Mouse (Mus musculus) liver, adult (tissue): ENCODE measurements around the gene Ankrd55.

Source experiments
- GATA4 ChIP-seq: IDR thresholded peaks from 2 replicates; pipeline ENCODE4 v1.6.1; 2014; ENCODE audit warnings: mild to moderate bottlenecking, low read length; ENCODE audit not compliant: insufficient replicate concordance

Ankrd55 gene

DNA sequence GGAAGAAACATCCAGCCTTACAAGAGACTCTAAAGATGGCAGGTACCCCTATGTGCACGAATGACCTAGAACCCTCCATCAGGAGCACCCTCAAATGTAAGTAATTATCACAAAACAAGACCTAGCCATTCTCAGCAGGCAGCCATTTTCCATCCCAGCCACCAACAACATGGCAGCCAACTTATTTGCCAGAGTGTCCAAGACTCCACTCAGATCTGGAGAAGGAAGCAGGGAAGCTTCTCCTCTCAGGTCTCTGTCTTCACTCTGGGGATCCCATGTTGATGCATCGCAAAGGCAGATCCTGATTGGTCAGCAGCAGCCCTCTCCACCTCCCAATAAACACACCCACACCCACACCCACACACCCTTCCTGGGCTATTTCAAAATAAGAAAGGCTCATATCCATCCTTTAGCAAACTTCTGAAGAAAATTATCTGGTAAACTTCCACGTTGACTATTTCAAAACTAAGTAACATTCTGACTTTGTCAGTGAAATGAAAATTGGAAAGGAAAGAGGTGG, 119.0 kb downstream of the Ankrd55 start:
- no peak for TF ChIP-seq GATA4

DNA sequence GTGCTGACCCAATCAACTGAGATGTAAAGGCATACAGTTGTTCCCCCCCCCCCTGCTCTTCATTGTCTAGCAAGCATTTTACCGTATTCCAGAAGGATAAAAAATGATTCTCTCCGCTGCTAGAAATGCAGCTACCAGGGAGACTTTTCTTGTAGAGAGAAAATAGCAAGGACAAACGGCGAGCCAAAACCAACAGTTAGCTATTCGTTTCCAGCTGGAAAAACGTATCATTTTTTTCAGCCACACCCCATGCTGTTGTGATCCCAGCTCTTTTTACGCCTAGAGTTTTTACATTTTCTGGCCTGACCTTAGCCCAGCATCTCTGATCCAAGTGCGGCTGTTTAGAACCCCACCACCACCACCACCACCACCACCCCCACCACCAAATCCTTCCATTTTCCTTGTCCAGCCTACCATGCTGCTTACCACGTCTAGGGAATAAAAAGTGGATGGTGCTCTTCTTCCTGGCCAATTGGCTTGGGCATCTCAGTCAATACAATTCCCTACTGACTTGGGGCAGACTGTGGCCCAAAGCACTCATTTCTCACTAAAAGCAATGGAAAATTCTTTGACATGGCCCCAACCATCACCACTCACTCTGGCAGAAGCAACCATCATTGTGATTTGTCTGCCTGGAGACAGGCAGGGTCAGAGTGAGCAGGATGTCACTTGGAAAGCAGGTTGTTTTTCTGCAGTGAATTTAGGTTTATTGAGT, 119.7 kb downstream of the Ankrd55 start:
- no peak for TF ChIP-seq GATA4

DNA sequence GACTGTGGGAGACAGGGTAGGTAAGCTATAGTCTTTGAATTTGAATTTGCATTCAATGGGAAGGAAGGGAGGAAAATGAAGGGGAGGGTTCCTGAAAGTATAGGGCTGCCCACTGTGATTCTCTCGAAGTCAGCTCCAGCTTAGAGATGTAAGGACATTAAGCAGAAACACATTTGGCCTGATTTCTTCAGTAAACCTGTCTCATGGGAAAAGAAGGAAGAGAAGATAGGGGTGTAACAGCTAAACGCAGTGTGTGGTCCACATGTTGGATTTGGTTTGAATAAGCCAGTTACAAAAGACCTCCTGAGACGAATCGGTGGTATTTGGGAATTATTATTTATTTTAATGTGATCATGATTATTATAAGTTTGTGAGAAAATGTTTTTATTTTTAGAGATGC, 120.5 kb downstream of the Ankrd55 start:
- TF ChIP-seq GATA4, result no peak

DNA sequence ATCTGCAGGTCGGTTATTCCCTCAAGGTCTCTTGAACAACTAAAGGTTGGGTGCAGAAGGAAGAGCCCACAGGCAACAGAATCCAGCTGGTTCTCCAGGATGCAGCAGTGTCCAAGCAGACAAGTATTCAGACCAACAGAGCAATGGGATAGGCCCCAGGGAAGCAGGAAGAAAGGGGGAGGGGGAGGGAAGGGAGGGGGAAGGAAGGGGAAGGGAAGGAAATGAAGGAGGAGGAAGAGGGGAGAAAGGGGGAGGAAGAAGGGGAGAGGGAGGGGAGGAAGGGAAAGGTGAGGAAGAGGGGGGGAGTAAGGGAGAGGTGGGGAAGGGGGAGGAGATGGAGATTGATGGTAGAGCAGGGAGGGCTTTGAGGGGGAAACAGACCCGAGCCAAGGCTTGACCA, 121.1 kb downstream of the Ankrd55 start:
- TF ChIP-seq GATA4, result no peak

DNA sequence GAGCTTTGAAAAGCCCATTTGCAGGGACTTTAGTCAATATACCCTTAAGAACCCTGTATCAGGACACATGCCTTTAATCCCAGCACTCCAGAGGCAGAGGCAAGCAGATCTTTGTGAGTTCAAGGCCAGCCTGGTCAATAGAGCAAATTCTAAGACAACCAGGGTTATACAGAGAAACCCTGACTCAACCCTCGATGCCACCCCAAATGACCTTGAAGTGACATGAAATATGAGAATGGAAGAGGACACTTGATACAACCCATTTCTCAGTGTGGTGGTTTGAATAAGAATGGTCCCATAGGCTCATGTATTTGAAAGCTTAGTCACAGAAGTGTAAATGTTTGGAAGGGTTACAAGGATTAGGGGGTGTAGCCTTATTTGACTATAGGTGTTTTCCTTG, 121.6 kb downstream of the Ankrd55 start:
- TF ChIP-seq GATA4, result no peak

DNA sequence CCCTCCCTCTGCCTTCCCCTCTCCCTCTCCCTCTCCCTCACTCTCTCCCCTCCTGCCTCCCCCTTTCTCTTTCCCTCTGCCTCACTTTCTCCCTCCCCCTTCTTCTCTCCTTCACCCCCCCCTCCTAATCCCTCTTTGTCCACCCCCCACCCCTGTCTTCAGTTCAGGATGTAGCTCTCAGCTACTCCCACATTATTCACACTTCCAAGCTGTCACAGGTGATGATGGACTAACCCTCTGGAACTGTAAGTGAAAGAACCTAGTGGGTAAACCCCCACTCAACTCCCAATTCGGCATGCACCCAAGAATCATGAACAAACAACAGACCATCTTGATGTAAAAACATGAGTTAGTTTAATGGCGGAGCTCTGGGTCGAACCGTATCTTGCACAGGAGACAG, 122.2 kb downstream of the Ankrd55 start:
- TF ChIP-seq GATA4, result no peak

DNA sequence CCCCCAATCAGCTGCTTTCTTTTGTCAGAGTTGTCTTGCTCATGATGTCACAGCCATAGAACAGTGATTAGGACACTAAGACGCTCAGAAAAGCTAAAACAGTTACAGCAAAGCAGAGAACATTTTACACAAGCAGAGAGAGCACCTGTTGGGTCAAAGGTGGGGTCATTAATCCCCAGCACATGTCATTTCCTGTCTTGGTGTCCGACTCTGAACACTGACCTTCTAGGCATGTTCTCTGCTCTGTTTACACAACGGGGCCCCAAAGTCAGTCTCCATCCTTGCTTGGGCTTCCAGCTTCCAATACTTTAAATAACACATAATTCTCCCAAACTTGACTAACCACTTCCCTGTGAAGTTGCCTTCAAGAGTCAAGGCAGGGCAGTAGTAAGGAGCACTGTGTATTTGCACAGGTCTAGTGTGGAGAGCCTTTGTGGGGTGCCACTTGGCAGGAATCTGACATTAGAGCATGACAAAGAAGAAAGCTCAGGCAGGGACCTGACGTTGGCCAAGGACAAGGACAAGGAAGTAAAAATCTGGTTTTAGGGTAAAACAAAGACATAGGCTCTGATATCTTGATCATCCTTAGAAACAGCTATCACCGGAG, 123.1 kb downstream of the Ankrd55 start:
- no peak for TF ChIP-seq GATA4

DNA sequence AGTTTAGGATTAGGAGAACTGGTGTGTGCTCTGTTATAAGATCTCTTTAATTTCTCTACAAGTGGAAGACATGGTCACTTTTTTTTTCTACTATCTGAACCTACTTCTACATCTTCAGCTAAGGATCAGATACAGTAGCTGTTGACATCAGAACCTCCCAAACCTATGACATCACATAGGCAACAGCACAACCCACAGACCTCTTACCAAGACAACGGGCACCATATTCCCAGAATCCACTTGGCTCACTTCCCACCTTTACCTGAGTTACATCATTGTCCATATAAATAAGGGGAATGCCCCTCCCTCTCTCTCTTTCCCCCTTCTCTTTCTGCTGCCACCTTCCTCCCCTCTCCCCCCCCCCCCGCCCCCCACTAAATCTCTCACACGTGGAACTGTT, 124.0 kb downstream of the Ankrd55 start:
- no peak for TF ChIP-seq GATA4

DNA sequence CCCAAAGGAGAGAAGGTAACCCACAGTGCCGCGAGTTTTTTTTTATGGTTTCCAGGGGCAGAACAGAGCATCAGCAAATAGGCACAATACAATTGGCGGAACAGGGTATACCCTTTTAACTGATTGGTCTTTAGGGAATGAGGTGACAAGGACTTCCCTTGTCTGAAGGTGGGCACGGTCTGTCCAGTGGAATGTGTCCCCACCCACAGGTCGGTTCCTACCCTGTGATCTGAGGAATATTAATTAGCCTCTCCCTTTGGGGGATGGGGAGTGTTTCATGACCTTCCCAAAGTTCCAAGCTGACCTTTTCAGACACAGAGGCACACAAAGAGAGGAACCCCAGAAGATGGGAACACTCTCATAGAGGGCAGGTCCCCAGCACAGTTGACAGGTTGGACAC, 124.6 kb downstream of the Ankrd55 start:
- TF ChIP-seq GATA4, result no peak

DNA sequence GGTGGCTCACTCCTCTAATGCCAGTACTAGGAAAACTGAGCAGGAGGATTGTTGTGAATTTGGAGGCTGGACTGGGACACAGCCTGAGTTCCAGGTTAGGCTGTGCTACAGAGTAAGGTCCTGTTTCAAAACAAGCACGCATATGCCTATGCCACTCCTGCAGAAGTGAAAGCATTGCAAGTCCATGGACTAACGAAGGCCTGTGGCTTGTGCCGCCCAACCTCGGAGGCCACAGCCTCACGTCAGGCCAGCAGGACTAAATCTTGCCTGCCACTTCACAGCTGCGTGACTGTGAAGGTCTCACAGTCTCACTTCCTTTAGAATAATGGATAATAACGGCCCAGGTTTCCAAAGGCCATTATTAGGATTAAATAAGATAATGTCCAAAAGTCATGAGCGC, 125.4 kb downstream of the Ankrd55 start:
- no peak for TF ChIP-seq GATA4

DNA sequence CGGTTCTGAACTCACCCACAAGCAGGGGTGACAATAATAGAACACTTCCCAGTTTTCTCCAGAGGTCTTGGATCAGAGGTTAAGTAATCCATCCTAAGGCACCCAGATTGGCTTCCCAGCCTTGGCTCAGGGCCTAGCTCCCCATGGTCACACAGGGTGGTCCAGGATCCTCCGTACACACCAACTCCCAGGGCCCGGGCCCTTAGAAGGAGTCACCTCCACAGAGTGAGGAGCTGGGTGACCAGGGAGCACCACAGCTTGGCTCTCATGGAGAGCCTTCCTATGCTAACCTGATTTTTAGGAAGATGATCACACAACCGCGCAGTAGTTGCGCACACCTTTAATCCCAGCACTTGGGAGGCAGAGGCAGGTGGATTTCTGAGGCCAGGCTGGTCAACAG, 127.6 kb downstream of the Ankrd55 start:
- TF ChIP-seq GATA4, result no peak

DNA sequence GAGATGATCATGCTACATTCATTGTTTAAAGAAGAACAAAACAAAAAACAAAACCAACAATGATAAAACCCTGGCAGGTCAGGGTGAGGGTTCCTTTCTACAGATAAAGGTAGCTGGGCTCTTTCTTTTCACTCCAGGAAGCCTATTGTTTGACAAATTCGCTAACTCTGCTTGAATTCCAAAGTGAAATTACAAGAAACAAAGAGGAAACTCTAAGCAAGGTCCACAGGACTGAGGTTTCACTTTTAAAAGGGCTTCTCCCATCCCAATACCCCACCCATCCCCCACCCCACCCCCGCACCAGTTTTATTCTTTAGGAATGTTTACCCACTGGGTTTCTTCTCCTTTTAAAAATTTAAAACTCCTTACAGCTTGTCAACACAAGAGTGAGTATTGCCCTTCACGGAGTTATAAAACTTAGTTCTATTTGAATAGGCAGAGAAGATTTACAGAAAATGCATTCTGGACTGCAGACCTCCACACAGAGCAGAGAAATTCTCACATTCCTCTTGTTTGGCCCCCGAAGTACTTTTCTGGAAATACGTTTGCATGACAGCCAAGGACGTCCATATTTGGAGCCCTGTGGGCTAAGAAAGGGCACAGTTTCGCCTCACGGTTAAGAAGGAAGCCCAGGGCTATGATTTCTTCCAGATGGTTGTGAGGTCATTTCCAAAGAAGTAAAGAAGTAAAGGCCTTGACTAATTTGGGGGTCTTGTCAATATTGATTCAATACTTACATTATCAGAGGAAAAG, 128.3 kb downstream of the Ankrd55 start:
- TF ChIP-seq GATA4, result peak; percentile 65; the same call in 1 of the 2 replicates

DNA sequence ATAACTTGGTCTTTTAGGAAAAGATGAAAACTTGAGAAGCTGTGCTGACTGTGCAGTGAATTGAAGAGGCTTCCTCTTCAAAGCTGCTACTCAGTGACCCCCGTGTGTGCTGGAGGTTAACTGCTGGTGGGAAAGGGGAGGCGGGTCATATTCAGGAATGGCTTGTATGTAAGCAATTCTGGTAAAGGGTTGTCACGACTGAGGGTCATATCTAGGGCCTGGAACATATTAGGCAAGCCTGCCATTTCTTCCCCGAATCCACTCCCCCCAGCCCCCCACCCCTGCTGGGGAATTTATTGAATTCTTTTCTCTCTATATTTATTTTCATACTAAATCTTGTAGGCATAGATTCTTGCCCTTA, 128.9 kb downstream of the Ankrd55 start:
- no peak for TF ChIP-seq GATA4

DNA sequence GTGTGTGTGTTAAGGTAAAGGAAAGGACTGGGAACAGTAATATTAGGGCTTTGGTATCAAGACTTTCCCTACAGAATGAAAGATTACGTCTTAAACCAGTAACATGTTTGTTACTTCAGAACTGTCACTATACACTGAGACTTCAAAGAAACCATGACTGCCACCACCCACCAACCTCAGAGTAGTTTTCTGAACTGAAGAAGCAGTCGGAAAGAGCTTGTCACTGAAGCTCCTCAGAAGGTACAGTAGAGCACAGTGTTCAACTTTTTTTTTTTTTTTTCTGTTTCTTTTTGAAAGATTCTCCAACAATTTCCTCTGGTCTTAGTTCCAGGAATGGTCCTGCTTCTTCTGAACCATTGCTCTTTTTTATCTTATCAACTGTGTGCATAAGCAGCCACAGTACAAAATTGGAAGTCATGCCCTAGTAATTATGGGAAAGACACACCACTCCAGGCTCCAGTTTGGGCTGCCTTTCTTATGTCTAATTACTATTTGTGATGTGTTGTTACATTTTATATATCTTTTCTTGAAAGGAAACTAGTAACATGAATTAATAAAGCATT, 129.7 kb downstream of the Ankrd55 start:
- TF ChIP-seq GATA4, result peak; percentile 84

DNA sequence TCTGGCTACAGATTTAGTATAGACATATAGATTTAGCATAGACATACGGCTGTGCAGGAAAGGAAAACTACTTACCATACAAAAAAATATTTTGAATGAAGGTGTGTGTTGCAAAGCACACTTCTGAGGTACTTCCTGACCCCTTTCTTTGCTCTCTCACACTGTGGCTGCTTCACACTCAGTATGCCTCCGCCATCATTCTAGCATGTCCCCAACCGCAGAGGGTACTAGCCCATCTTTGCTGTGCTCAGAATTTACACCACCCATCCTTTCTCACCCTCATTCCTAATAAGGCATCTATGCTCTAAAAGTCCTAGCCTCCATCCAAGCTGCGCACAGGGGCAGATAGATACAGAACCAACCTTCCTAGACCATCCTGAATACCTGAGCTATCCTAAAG, 130.3 kb downstream of the Ankrd55 start:
- TF ChIP-seq GATA4, result no peak

DNA sequence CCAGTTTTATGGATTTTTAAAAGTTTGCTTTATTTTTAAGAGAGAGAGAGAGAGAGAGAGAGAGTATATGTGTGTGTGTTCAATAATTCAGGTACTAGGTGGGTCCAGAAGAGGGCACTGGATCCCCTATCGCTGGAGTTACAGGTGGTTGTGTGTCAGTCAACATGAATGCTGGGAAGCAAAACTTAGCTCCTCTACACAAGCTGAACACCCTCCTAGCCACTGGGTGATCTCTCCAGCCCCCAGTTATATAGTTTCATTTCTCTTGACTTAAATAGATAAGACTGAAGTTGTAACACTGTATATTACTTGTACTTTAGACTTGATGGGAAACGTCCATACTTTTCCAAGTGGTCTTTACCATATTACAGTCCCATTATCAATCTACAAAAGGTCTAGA, 136.0 kb downstream of the Ankrd55 start:
- no peak for TF ChIP-seq GATA4

DNA sequence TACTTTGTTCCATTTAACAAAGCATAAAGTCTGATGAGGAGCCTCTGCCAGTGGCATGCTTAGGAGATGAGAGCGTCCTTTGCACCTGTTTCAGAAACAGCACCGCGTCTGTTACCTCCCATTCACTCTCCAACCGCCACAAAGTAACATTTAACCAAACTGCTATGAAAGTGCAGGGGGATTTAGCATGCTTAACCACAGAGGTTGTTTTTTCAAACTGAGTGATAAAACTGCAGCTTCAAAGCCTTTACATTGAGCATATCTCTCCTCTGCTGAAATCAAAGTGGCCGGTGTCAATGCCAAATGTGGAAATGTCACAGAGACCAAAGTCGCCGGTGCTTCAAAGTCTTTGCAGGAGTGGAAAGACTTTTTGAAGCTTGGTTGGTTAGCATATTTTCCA, 136.4 kb downstream of the Ankrd55 start:
- no peak for TF ChIP-seq GATA4
